Mouse (Mus musculus) MEL-GATA-1-ER (cell line): ENCODE data around the gene Sobp.

Experiments
- DNase-seq: peaks from one replicate; pipeline ENCODE4 v3.0.0-alpha.2; 2012; ENCODE audit warnings: low read depth; ENCODE audit errors: extremely low read depth

The Sobp gene

DNA sequence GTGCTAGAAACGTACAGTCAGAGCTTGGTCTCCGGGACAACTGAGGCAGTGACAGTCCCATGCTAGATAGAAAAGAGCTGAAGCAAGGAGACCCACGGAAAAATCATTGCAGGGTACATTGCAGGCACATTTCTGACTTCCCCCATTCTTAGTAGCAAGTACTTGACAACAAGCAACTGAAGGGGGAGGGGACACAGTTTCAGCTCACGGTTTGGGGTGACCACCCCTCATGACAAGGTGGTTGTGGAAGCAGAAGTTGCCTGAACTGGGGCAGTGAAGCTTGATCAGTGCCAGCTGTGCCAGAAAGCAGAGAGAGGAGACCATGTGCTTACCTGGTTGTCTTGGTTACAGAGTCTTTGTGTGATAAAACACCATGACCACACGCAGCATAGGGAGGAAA is 220.7 kb downstream of the Sobp start:
- DNase-seq = no peak
